Mouse (Mus musculus) heart, embryonic 13.5 days (tissue): ENCODE results near the gene Tex22. TPM values are rescaled to one million over a fixed set of nuclear protein-coding genes. Genes with fewer than 3 reads are reported as not detected.

Experiments
- ATAC-seq: fragments of 200-750 bp; cut with Nextera tagmentation; 2 replicates; pipeline ENCODE4 v1.8.0; 2017; ENCODE audit warnings: moderate TSS enrichment; ENCODE audit not compliant: insufficient number of reproducible peaks, low FRiP score, low TSS enrichment; ENCODE audit errors: extremely low read depth
- H3K27ac ChIP-seq: fragments of 300-500 bp; sonication (generic); replicated peaks from 2 replicates; pipeline ENCODE4 v1.5.1; 2015; ENCODE audit warnings: moderate library complexity, mild to moderate bottlenecking, inconsistent platforms
- H3K27me3 ChIP-seq: fragments of 300-500 bp; sonication (generic); replicated peaks from 2 replicates; pipeline ENCODE4 v1.6.1; 2015; ENCODE audit warnings: mild to moderate bottlenecking, inconsistent platforms
- H3K36me3 ChIP-seq: fragments of 300-500 bp; sonication (generic); 2 replicates; pipeline ENCODE4 v1.6.1; 2015; ENCODE audit warnings: mild to moderate bottlenecking, inconsistent platforms
- H3K4me1 ChIP-seq: fragments of 300-500 bp; sonication (generic); 2 replicates; pipeline ENCODE4 v1.6.1; 2015; ENCODE audit warnings: inconsistent platforms
- H3K4me2 ChIP-seq: fragments of 300-500 bp; sonication (generic); 2 replicates; pipeline ENCODE4 v1.6.1; 2015; ENCODE audit warnings: inconsistent platforms, mild to moderate bottlenecking, moderate library complexity
- H3K4me3 ChIP-seq: fragments of 300-500 bp; sonication (generic); 2 replicates; pipeline ENCODE4 v1.5.1; 2015; ENCODE audit warnings: moderate library complexity, mild to moderate bottlenecking, inconsistent platforms
- H3K9ac ChIP-seq: fragments of 300-500 bp; sonication (generic); 2 replicates; pipeline ENCODE4 v1.6.1; 2015; ENCODE audit warnings: inconsistent platforms, mild to moderate bottlenecking, moderate library complexity
- H3K9me3 ChIP-seq: fragments of 300-500 bp; sonication (generic); 2 replicates; pipeline ENCODE4 v1.6.1; 2016; ENCODE audit warnings: inconsistent platforms
- WGBS: fragments of 180-500 bp; shearing (Covaris S2); methylation state at CpG from one replicate; pipeline ENCODE4 v1.1.7; 2015; ENCODE audit warnings: mixed read lengths; 5-methylcytosine and 5-hydroxymethylcytosine counted together
- polyA plus RNA-seq: library from polyadenylated mRNA; unstranded; fragments of >200 nt; fragmentation: Nextera tagmentation; extraction: Ambion mirVana; gene quantifications from 2 replicates; pipeline ENCODE4 v1.2.1, GENCODE M21; 2015

Gene Tex22
- polyA plus RNA-seq, 1 experiment from 2014 or later: not detected

- Histone ChIP-seq H3K36me3 (no peaks in the 10 kb centered on the region), H3K27me3 (peaks cover 20% of the 10 kb centered on the region), H3K4me2 (no peak overlapping the region), H3K4me3 (no peak overlapping the region), H3K9ac (no peak overlapping the region), H3K4me1 (no peaks in the 10 kb centered on the region), H3K9me3 (0 out of 2 replicates have a peak, but pooled peaks cover 3% of the 10 kb centered on the region), H3K27ac (no peak overlapping the region)
- 76% methylated on average over 6 of the region's 6 CpGs for WGBS
- no peak for ATAC-seq
Measured at GRCm38 (mm10) chr12:113089107-113089506, 14.8 kb downstream of the Tex22 start.

- 80% methylated on average over 17 of the region's 17 CpGs for WGBS
- H3K4me2 ChIP-seq: no peak overlapping the region
- ATAC-seq: no peak
- no peaks in the 10 kb centered on the region for H3K4me1 ChIP-seq
- no peak overlapping the region for H3K9ac ChIP-seq
- H3K9me3 ChIP-seq: 0 out of 2 replicates have a peak, but pooled peaks cover 3% of the 10 kb centered on the region
- no peak overlapping the region for H3K27ac ChIP-seq
- peaks cover 20% of the 10 kb centered on the region for H3K27me3 ChIP-seq
- no peaks in the 10 kb centered on the region for H3K36me3 ChIP-seq
- no peak overlapping the region for H3K4me3 ChIP-seq
Measured at GRCm38 (mm10) chr12:113090053-113090452, 15.8 kb downstream of the Tex22 start.

- no peak for ATAC-seq
- Histone ChIP-seq H3K27ac (no peak overlapping the region), H3K4me2 (peak overlapping the region; percentile 92), H3K9ac (peak overlapping the region; percentile 100), H3K27me3 (peaks cover 7% of the 10 kb centered on the region; the same call in 1 of the 2 replicates), H3K4me1 (peaks cover 39% of the 10 kb centered on the region), H3K9me3 (0 out of 2 replicates have a peak, but pooled peaks cover 3% of the 10 kb centered on the region), H3K4me3 (peak overlapping the region; percentile 97), H3K36me3 (no peaks in the 10 kb centered on the region)
- 82% methylated on average over 5 of the region's 5 CpGs for WGBS
Measured at GRCm38 (mm10) chr12:113097040-113097439, 22.7 kb downstream of the Tex22 start.

GRCm38 (mm10) chr12:113097749-113098281 lies 23.5 kb downstream of the Tex22 start, which contains the start of gene Mta1:
Gene Mta1 (plus strand): TSS chr12:113098278.
- peak within 1 kb of the TSS; percentile 100 for H3K9ac ChIP-seq
- peaks cover 47% of the 10 kb centered on the region for H3K4me1 ChIP-seq
- peak within 1 kb of the TSS; percentile 92 for H3K4me2 ChIP-seq
- peak within 1 kb of the TSS; percentile 86 for H3K27ac ChIP-seq
- peak; percentile 44 for ATAC-seq
- no peaks in the 10 kb centered on the region for H3K36me3 ChIP-seq
- peaks cover 7% of the 10 kb centered on the region; the same call in 1 of the 2 replicates for H3K27me3 ChIP-seq
- H3K4me3 ChIP-seq: peak within 1 kb of the TSS; percentile 97
- no peaks in the 10 kb centered on the region for H3K9me3 ChIP-seq
- 5% methylated on average over 13 of the region's 53 CpGs for WGBS

- H3K36me3 ChIP-seq: no peaks in the 10 kb centered on the region
- peaks cover 55% of the 10 kb centered on the region for H3K4me1 ChIP-seq
- ATAC-seq: no peak
- under 1% methylated on average over 41 of the region's 60 CpGs for WGBS
- H3K27ac ChIP-seq: peak overlapping the region; percentile 86
- no peaks in the 10 kb centered on the region for H3K9me3 ChIP-seq
- H3K4me3 ChIP-seq: peak overlapping the region; percentile 97
- H3K4me2 ChIP-seq: peak overlapping the region; percentile 92
- H3K9ac ChIP-seq: peak overlapping the region; percentile 100
- peaks cover 7% of the 10 kb centered on the region; the same call in 1 of the 2 replicates for H3K27me3 ChIP-seq
Measured at GRCm38 (mm10) chr12:113098530-113099151, 24.3 kb downstream of the Tex22 start.

GRCm38 (mm10) chr12:113099470-113100237 lies 25.4 kb downstream of the Tex22 start:
- 31% methylated on average over 6 of the region's 6 CpGs for whole genome bisulfite sequencing
- peaks cover 4% of the 10 kb centered on the region for H3K36me3 ChIP-seq
- peak overlapping the region; percentile 86 for H3K27ac ChIP-seq
- H3K4me1 ChIP-seq: peaks cover 65% of the 10 kb centered on the region
- peak overlapping the region; percentile 100 for H3K9ac ChIP-seq
- H3K4me2 ChIP-seq: peak overlapping the region; percentile 92
- H3K4me3 ChIP-seq: peak overlapping the region; percentile 97
- H3K27me3 ChIP-seq: peaks cover 7% of the 10 kb centered on the region; the same call in 1 of the 2 replicates
- ATAC-seq: no peak
- no peaks in the 10 kb centered on the region for H3K9me3 ChIP-seq

GRCm38 (mm10) chr12:113100448-113101076 lies 26.3 kb downstream of the Tex22 start:
- H3K9me3 ChIP-seq: no peaks in the 10 kb centered on the region
- peak overlapping the region; percentile 92; the same call in 1 of the 2 replicates for H3K4me2 ChIP-seq
- no peak for ATAC-seq
- peak overlapping the region; percentile 100 for H3K9ac ChIP-seq
- WGBS: 68% methylated on average over 5 of the region's 5 CpGs
- peak overlapping the region; percentile 13; the same call in 1 of the 2 replicates for H3K27ac ChIP-seq
- H3K27me3 ChIP-seq: peaks cover 7% of the 10 kb centered on the region; the same call in 1 of the 2 replicates
- H3K4me3 ChIP-seq: no peak overlapping the region
- H3K36me3 ChIP-seq: peaks cover 9% of the 10 kb centered on the region
- H3K4me1 ChIP-seq: peaks cover 66% of the 10 kb centered on the region

- Histone ChIP-seq H3K27me3 (0 out of 2 replicates have a peak, but pooled peaks cover 1% of the 10 kb centered on the region), H3K9me3 (no peaks in the 10 kb centered on the region), H3K27ac (peak overlapping the region; percentile 13; the same call in 1 of the 2 replicates), H3K4me3 (no peak overlapping the region), H3K36me3 (peaks cover 13% of the 10 kb centered on the region), H3K4me2 (no peak overlapping the region), H3K4me1 (peaks cover 70% of the 10 kb centered on the region), H3K9ac (peak overlapping the region; percentile 100; the same call in 1 of the 2 replicates)
- ATAC-seq: no peak
- WGBS: 77% methylated on average over 9 of the region's 9 CpGs
Measured at GRCm38 (mm10) chr12:113101251-113101960, 27.1 kb downstream of the Tex22 start.

- H3K27me3 ChIP-seq: no peaks in the 10 kb centered on the region
- 58% methylated on average over 6 of the region's 6 CpGs for whole genome bisulfite sequencing
- H3K4me2 ChIP-seq: no peak overlapping the region
- H3K36me3 ChIP-seq: peaks cover 17% of the 10 kb centered on the region
- H3K4me3 ChIP-seq: no peak overlapping the region
- H3K4me1 ChIP-seq: peaks cover 76% of the 10 kb centered on the region
- H3K9me3 ChIP-seq: no peaks in the 10 kb centered on the region
- ATAC-seq: no peak
- peak overlapping the region; percentile 21; the same call in 1 of the 2 replicates for H3K9ac ChIP-seq
- H3K27ac ChIP-seq: no peak overlapping the region
Measured at GRCm38 (mm10) chr12:113102461-113102860, 28.2 kb downstream of the Tex22 start.

GRCm38 (mm10) chr12:113103846-113104451 lies 29.6 kb downstream of the Tex22 start:
- Histone ChIP-seq H3K4me3 (no peak overlapping the region), H3K4me1 (peaks cover 86% of the 10 kb centered on the region), H3K27me3 (no peaks in the 10 kb centered on the region), H3K27ac (no peak overlapping the region), H3K4me2 (no peak overlapping the region), H3K36me3 (peaks cover 17% of the 10 kb centered on the region), H3K9ac (no peak overlapping the region), H3K9me3 (no peaks in the 10 kb centered on the region)
- 79% methylated on average over 8 of the region's 8 CpGs for WGBS
- no peak for ATAC-seq
